Mouse (Mus musculus) MEL (cell line): ENCODE data around the gene Arsg. TPM values are rescaled to one million over a fixed set of nuclear protein-coding genes. Genes with fewer than 3 reads are reported as not detected.

Source experiments
- DNase-seq: peaks from one replicate; pipeline ENCODE4 v3.0.0; 2011; ENCODE audit warnings: low read depth, low spot score
- H3K27ac ChIP-seq: 2 replicates; pipeline ENCODE4 v1.5.1; 2012; ENCODE audit warnings: low read depth, mild to moderate bottlenecking, control low read depth, low read length, moderate library complexity; ENCODE audit not compliant: control insufficient read depth
- H3K27me3 ChIP-seq, 2 experiments: fragments of 150-350 bp in 1 of 2; sonication (generic) in 1 of 2; 2 replicates each; pipeline ENCODE4 v1.6.1; 2012; ENCODE audit warnings: low read length in 2 of 2, mild to moderate bottlenecking in 2 of 2, improper control_type of control experiment in 1 of 2, moderate library complexity in 1 of 2; ENCODE audit not compliant: insufficient read depth in 2 of 2, control insufficient read depth in 1 of 2
- H3K36me3 ChIP-seq, 2 experiments: 2 replicates each; pipeline ENCODE4 v1.6.1; 2012 to 2014; ENCODE audit warnings: low read length in 2 of 2, improper control_type of control experiment in 1 of 2, inconsistent platforms in 1 of 2, mild to moderate bottlenecking in 1 of 2; ENCODE audit not compliant: insufficient read depth in 2 of 2, control insufficient read depth in 1 of 2
- H3K4me1 ChIP-seq, 2 experiments: fragments of 150-350 bp in 1 of 2; sonication (generic) in 1 of 2; 2 replicates each; pipeline ENCODE4 v1.6.1; 2012; ENCODE audit warnings: low read length in 2 of 2, improper control_type of control experiment in 1 of 2, mild to moderate bottlenecking in 1 of 2; ENCODE audit not compliant: insufficient read depth in 2 of 2, control insufficient read depth in 1 of 2
- H3K4me3 ChIP-seq, 2 experiments: fragments of 150-350 bp in 1 of 2; sonication (generic) in 1 of 2; 2 replicates each; pipeline ENCODE4 v1.5.1; 2012; ENCODE audit warnings: low read depth in 2 of 2, low read length in 2 of 2, mild to moderate bottlenecking in 2 of 2, moderate library complexity in 2 of 2, control low read depth in 1 of 2, improper control_type of control experiment in 1 of 2; ENCODE audit not compliant: control insufficient read depth in 1 of 2, insufficient read depth in 1 of 2
- H3K79me2 ChIP-seq: 2 replicates; pipeline ENCODE4 v1.6.1; 2012; ENCODE audit warnings: mild to moderate bottlenecking, low read length, moderate library complexity; ENCODE audit not compliant: control insufficient read depth, poor library complexity, insufficient read depth
- H3K9ac ChIP-seq: 2 replicates; pipeline ENCODE4 v1.6.1; 2012; ENCODE audit warnings: low read depth, mild to moderate bottlenecking, control low read depth, low read length, moderate library complexity; ENCODE audit not compliant: control insufficient read depth, poor library complexity, severe bottlenecking
- H3K9me3 ChIP-seq: fragments of 150-350 bp; sonication (generic); replicated peaks from 2 replicates; pipeline ENCODE4 v1.6.1; 2012; ENCODE audit warnings: mild to moderate bottlenecking, low read length, improper control_type of control experiment, moderate library complexity; ENCODE audit not compliant: insufficient read depth
- BHLHE40 ChIP-seq: IDR thresholded peaks from 2 replicates; pipeline ENCODE4 v1.6.1; 2012; ENCODE audit warnings: low read depth, mild to moderate bottlenecking, inconsistent platforms, low read length, improper control_type of control experiment, borderline replicate concordance
- CTCF ChIP-seq, 3 experiments: IDR thresholded peaks in 2 of 3; conservative IDR thresholded peaks in 1 of 3; 2 replicates each; pipeline ENCODE4 v1.5.1; 2011 to 2012; ENCODE audit warnings: low read length in 3 of 3, low read depth in 2 of 3, mild to moderate bottlenecking in 2 of 3, improper control_type of control experiment in 1 of 3, inconsistent platforms in 1 of 3, mixed read lengths in 1 of 3, moderate library complexity in 1 of 3; ENCODE audit not compliant: control insufficient read depth in 1 of 3, insufficient read depth in 1 of 3, poor library complexity in 1 of 3, severe bottlenecking in 1 of 3
- E2F4 ChIP-seq: IDR thresholded peaks from 2 replicates; pipeline ENCODE4 v1.6.1; 2011; ENCODE audit warnings: low read depth, low read length, improper control_type of control experiment, borderline replicate concordance
- ELF1 ChIP-seq: IDR thresholded peaks from 2 replicates; pipeline ENCODE4 v1.6.1; 2014; ENCODE audit warnings: low read depth, mild to moderate bottlenecking, inconsistent platforms, low read length, improper control_type of control experiment, moderate library complexity
- GABPA ChIP-seq: IDR thresholded peaks from 2 replicates; pipeline ENCODE4 v1.6.1; 2012; ENCODE audit warnings: low read depth, mild to moderate bottlenecking, inconsistent platforms, low read length, improper control_type of control experiment, moderate library complexity
- GATA1 ChIP-seq: IDR thresholded peaks from 2 replicates; pipeline ENCODE4 v1.6.1; 2011; ENCODE audit warnings: low read depth, low read length, improper control_type of control experiment
- JUND ChIP-seq: IDR thresholded peaks from 2 replicates; pipeline ENCODE4 v1.6.1; 2011; ENCODE audit warnings: low read depth, mild to moderate bottlenecking, improper control_type of control experiment, low read length
- KAT2A ChIP-seq: conservative IDR thresholded peaks from 2 replicates; pipeline ENCODE4 v1.6.1; 2012; ENCODE audit warnings: low read depth, low read length, improper control_type of control experiment, inconsistent platforms
- MAFK ChIP-seq: IDR thresholded peaks from 2 replicates; pipeline ENCODE4 v1.6.1; 2011; ENCODE audit warnings: low read depth, mild to moderate bottlenecking, low read length, improper control_type of control experiment, borderline replicate concordance
- MAX ChIP-seq: IDR thresholded peaks from 2 replicates; pipeline ENCODE4 v1.6.1; 2011; ENCODE audit warnings: low read length, improper control_type of control experiment
- MAZ ChIP-seq: IDR thresholded peaks from 2 replicates; pipeline ENCODE4 v1.6.1; 2012; ENCODE audit warnings: low read depth, mild to moderate bottlenecking, inconsistent platforms, low read length, improper control_type of control experiment
- MEF2A ChIP-seq: IDR thresholded peaks from 2 replicates; pipeline ENCODE4 v1.6.1; 2014; ENCODE audit warnings: low read depth, mild to moderate bottlenecking, inconsistent platforms, low read length, improper control_type of control experiment; ENCODE audit not compliant: poor library complexity, insufficient replicate concordance, severe bottlenecking; ENCODE audit errors: extremely low read depth
- MXI1 ChIP-seq: IDR thresholded peaks from 2 replicates; pipeline ENCODE4 v1.6.1; 2011; ENCODE audit warnings: mild to moderate bottlenecking, low read depth, low read length, improper control_type of control experiment
- MYB ChIP-seq: IDR thresholded peaks from 2 replicates; pipeline ENCODE4 v1.6.1; 2011; ENCODE audit warnings: mild to moderate bottlenecking, low read depth, low read length, improper control_type of control experiment
- NELFE ChIP-seq: IDR thresholded peaks from 2 replicates; pipeline ENCODE4 v1.6.1; 2011; ENCODE audit warnings: low read depth, low read length, improper control_type of control experiment
- NRF1 ChIP-seq: IDR thresholded peaks from 2 replicates; pipeline ENCODE4 v1.6.1; 2014; ENCODE audit warnings: low read depth, mild to moderate bottlenecking, inconsistent platforms, low read length, improper control_type of control experiment, moderate library complexity; ENCODE audit not compliant: poor library complexity, insufficient read depth, severe bottlenecking
- POLR2AphosphoS2 ChIP-seq: IDR thresholded peaks from 2 replicates; pipeline ENCODE4 v1.6.1; 2011; ENCODE audit warnings: low read length, improper control_type of control experiment
- POLR2AphosphoS5 ChIP-seq: IDR thresholded peaks from 2 replicates; pipeline ENCODE4 v1.6.1; 2012; ENCODE audit warnings: low read depth, borderline replicate concordance, mild to moderate bottlenecking, inconsistent platforms, low read length, moderate library complexity, mixed read lengths
- RCOR1 ChIP-seq: IDR thresholded peaks from 2 replicates; pipeline ENCODE4 v1.6.1; 2012; ENCODE audit warnings: low read depth, mild to moderate bottlenecking, inconsistent platforms, low read length, improper control_type of control experiment
- SMC3 ChIP-seq: IDR thresholded peaks from 2 replicates; pipeline ENCODE4 v1.6.1; 2011; ENCODE audit warnings: low read depth, low read length, improper control_type of control experiment
- TAL1 ChIP-seq: IDR thresholded peaks from 2 replicates; pipeline ENCODE4 v1.6.1; 2012; ENCODE audit warnings: mild to moderate bottlenecking, inconsistent platforms, low read length, moderate library complexity, mixed read lengths
- TBP ChIP-seq: IDR thresholded peaks from 2 replicates; pipeline ENCODE4 v1.8.0; 2011; ENCODE audit warnings: low read depth, low read length, improper control_type of control experiment
- TCF12 ChIP-seq: IDR thresholded peaks from 2 replicates; pipeline ENCODE4 v1.6.1; 2014; ENCODE audit warnings: low read depth, mild to moderate bottlenecking, inconsistent platforms, low read length, improper control_type of control experiment, moderate library complexity
- UBTF ChIP-seq: IDR thresholded peaks from 2 replicates; pipeline ENCODE4 v1.6.1; 2012; ENCODE audit warnings: low read depth, mild to moderate bottlenecking, inconsistent platforms, low read length, improper control_type of control experiment, moderate library complexity, borderline replicate concordance; ENCODE audit not compliant: insufficient read depth
- USF1 ChIP-seq: IDR thresholded peaks from 2 replicates; pipeline ENCODE4 v1.6.1; 2014; ENCODE audit warnings: low read depth, mild to moderate bottlenecking, inconsistent platforms, low read length, improper control_type of control experiment, moderate library complexity
- USF2 ChIP-seq, 2 experiments: IDR thresholded peaks; 2 replicates each; pipeline ENCODE4 v1.6.1; 2011 to 2012; ENCODE audit warnings: improper control_type of control experiment in 2 of 2, low read length in 2 of 2, borderline replicate concordance in 1 of 2, inconsistent platforms in 1 of 2, low read depth in 1 of 2, mild to moderate bottlenecking in 1 of 2; ENCODE audit not compliant: insufficient read depth in 1 of 2
- ZKSCAN1 ChIP-seq: IDR thresholded peaks from 2 replicates; pipeline ENCODE4 v1.6.1; 2012; ENCODE audit warnings: low read depth, mild to moderate bottlenecking, inconsistent platforms, low read length, improper control_type of control experiment, moderate library complexity
- ZMIZ1 ChIP-seq: IDR thresholded peaks from 2 replicates; pipeline ENCODE4 v1.6.1; 2012; ENCODE audit warnings: low read depth, mild to moderate bottlenecking, inconsistent platforms, low read length, improper control_type of control experiment, moderate library complexity
- ZNF384 ChIP-seq: IDR thresholded peaks from 2 replicates; pipeline ENCODE4 v1.6.1; 2012; ENCODE audit warnings: low read depth, mild to moderate bottlenecking, inconsistent platforms, low read length, improper control_type of control experiment
- polyA plus RNA-seq, 2 experiments: library from polyadenylated mRNA; stranded (reverse) in 1 of 2; unstranded in 1 of 2; fragments of >175 nt in 1 of 2; fragments of >200 nt in 1 of 2; gene quantifications; 2 replicates each; pipeline versions ENCODE4 v1.2.1 to v1.2.4; 2012; ENCODE audit warnings: low replicate concordance in 2 of 2, low read depth in 1 of 2; ENCODE audit not compliant: insufficient read length in 2 of 2, insufficient read depth in 1 of 2, missing spikeins in 1 of 2
- total RNA-seq: library from RNA; depleted of rRNA; stranded (reverse); fragments of 300-350 nt; gene quantifications from 2 replicates; pipeline ENCODE4 v1.2.3, GENCODE M21; 2012

Arsg gene
- total and polyA plus RNA-seq, 3 experiments = 3.9 to 5.2 TPM; not detected in 1

GRCm38 (mm10) chr11:109473171-109474085, at the start of gene Arsg, which contains the start of gene Slc16a6 (continued):
- TF ChIP-seq UBTF = 0 out of 2 replicates have a peak, but pooled peaks have one; percentile 73
- TF ChIP-seq MAZ = peak; percentile 82
- TF ChIP-seq GABPA = no peak
- TF ChIP-seq E2F4 = peak; percentile 60; the same call in 1 of the 2 replicates
- no peak for TF ChIP-seq ZNF384

DNA sequence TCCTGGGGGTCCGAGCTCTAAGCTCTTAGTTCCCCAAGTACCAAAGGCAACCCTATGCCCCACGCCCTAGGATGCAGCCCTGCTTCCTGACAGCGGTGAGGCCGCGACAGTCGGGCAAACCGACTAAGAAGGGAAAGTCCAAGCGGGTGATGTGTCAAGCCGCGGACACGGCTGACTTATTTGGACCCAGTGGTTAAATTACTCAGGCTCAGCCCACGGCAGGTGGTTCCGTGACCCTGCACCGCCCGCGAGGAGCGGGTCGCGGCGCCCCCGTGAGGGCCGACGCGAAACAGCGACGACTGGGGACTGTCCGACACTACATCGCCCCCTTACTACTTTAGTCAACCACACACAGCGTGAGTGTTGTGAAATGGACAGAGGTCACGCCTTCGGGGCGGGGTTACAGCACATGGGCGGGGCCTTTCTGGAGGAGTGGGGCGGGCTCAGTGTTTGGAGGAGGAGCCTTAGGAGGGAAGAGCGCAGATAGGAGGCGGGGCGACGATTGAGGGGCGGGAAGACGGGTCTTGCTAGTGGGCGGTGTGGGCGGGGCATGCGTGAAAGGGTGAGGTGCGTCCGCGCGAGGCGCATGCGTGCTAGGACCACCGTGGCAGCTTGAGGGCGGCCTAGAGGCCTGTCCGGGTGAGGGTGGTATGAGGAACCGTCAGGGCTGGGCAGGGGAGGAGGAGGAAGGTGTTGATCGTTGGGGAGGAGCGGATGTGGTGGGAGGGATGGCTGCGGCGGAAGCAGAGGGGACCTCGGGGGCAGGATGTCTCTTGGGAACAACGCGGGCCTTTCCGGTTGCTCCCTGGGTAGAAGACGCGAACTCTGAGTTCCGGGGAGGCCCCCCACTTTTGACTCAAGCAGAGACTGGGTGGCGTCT, 47.5 kb upstream of the Arsg start, which contains the start of gene Amz2:
Gene Amz2, plus strand, starts transcription at position 555 of the 880 bp plus-strand sequence.
- H3K4me3 ChIP-seq = peak within 1 kb of the TSS; percentile 82 to 89
- peak within 1 kb of the TSS; percentile 72 for H3K9ac ChIP-seq
- H3K4me1 ChIP-seq = peaks cover 4 to 15% of the 10 kb centered on the region in 2 experiments
- peaks cover 5% of the 10 kb centered on the region; the same call in 1 of the 2 replicates for H3K79me2 ChIP-seq
- H3K27ac ChIP-seq = peak within 1 kb of the TSS; percentile 84
- H3K36me3 ChIP-seq = peaks cover 5 to 9% of the 10 kb centered on the region in 2 experiments
- peak; percentile 100 for DNase-seq
- H3K9me3 ChIP-seq = no peaks in the 10 kb centered on the region
- no peaks in the 10 kb centered on the region for H3K27me3 ChIP-seq
- TF ChIP-seq ZKSCAN1 (no peak), TCF12 (peak; percentile 67), MXI1 (peak; percentile 76), MYB (peak; percentile 75), JUND (no peak), TAL1 (no peak), MAFK (no peak), MEF2A (no peak), RCOR1 (0 out of 2 replicates have a peak, but pooled peaks have one; percentile 31), KAT2A (peak; percentile 52; the same call in 1 of the 2 replicates), UBTF (no peak), E2F4 (no peak; the same call in 1 of the 2 replicates), ELF1 (peak; percentile 61), SMC3 (peak; percentile 84), USF1 (peak; percentile 49), TBP (peak; percentile 67), BHLHE40 (0 out of 2 replicates have a peak, but pooled peaks have one; percentile 23), NRF1 (peak; percentile 85), ZMIZ1 (peak; percentile 69; the same call in 1 of the 2 replicates), POLR2AphosphoS2 (peak; percentile 50; the same call in 1 of the 2 replicates), MAX (peak; percentile 54), CTCF (IDR thresholded peaks at IDR 0.05 in 2 of 3, conservative IDR thresholded peaks at IDR 0.05 in 1 of 3; ENCODE audit: control insufficient read depth in 1 of 3, insufficient read depth in 1 of 3, low read depth in 2 of 3, low read length in 3 of 3, poor library complexity in 1 of 3, severe bottlenecking in 1 of 3) (peak; percentile 52 to 97 (median 82)), USF2 (IDR thresholded peaks at IDR 0.05; ENCODE audit: borderline replicate concordance in 1 of 2, insufficient read depth in 1 of 2, low read depth in 1 of 2, low read length in 2 of 2) (no peak), GATA1 (no peak), NELFE (peak; percentile 67), POLR2AphosphoS5 (no peak)
